Mouse (Mus musculus): ENCODE measurements around the gene Pik3r3.

Gene Pik3r3

DNA sequence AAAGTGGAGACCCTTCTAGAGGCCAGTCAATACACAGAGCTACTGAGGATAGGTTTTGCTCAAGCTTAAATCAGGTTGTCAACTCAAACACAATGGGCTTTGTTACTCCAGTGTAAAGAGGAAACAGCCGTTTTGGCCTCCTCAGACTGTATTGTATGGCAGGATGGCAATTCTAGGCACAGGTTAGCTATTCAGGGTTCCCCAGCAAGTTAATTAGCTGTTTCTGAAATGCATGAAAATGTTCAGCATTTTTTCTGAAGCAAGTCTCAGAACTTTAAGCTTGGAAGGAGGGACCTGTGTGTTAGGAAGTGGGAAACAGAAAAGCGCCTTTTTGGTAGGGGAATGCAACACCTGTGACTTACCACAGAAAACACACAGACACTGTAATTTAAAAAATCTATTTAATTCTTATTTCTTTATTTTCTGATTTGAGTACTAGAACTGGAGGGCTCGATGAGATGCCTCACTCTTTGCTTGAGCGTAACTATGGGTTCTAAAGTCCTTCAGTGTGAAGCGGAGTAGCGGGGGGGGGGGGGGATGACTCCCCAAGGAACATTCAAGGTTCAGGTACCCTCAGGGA lies 1.3 kb upstream of the Pik3r3 start:
- DNase-seq (ENCODE audit: low read depth) = no peak

DNA sequence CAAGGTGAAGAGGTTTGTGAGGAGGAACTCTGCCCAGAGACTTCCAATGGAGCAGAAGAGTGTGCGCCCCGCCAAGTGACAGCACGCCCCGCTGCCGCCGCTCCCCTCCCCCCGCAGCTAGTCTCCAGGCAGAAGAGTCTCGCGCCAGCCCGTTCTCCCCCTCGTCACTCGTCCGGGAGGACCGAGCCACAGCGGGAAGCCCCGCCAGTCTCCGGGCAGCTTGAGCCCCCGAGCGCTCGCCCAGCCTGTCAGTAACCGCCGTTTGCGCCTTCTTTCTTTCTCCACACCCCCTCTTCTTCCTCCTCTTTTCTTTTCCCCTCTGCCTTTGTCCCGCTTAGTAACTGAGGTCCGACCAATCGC lies 658 bp upstream of the Pik3r3 start:
- no peak for DNase-seq (ENCODE audit: low read depth)

DNA sequence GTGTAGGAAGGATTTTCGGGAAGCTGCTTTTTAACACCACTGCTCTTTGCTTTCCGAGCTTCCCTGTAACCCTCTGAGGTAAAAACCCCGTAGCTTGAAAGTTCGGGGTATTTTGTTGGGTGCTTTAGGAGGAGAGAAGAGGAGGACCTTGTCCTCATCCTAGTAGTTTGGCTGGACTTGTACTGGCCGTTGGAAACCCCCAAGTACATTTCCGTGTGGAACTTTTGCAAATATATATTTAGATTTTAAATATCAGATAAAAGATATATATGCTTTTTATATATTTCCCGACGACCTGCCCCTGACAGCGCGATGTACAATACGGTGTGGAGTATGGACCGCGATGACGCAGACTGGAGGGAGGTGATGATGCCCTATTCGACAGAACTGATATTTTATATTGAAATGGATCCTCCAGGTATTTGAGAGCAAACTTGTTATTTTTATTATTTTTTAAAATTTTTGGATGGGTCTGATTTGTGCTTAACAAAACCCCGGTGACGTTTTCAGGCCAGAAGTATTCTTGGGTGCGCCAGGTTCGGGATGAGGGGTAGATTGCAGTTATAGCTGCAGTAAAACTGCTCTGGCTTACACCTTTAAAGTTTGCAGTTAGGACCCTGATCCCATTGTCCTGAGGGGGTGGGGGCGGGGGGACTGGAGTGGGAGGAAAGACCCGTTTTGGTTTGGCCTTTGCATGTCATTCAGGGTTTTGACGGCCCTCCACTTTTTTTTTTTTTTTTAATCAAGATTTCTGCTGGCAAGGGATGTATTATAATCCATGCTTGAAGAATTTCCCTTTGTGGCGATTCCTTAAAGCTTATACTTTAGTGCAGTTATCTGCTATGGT lies 801 bp downstream of the Pik3r3 start:
- peak; percentile 15 for DNase-seq (ENCODE audit: low read depth)

DNA sequence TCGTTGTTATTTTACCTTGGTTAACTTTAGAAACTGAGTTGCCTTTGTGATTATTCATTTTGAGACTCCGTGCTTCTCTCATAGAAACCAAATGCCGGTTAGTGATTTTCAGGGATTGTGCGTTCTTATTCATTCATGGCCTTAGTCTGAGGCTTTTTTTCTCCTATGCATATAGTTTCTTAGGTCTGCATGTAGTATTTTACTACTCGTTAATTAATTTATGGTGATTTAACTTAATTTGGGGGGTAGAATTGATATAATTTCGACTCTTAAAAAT lies 1.4 kb downstream of the Pik3r3 start:
- DNase-seq (ENCODE audit: low read depth) = no peak

DNA sequence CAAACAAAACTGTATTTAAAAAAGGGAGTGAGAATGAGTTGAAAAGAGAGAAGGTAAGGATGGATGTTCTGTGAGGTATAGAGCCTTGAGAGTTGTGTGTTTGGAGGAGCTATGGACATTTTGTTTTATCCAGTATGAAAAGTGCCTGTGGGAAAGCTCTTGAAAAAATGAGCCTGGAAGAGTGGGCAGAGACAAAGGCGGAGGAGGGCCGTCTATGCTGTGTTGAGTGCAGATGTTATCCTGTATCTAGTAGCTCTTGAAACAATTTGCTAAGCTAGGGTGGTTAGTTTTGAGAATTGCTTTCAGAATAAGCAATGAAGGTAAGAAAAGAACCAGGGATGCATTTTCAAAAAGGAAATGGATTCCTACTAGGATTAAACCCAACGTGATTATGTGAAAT lies 22.0 kb downstream of the Pik3r3 start:
- no peak for DNase-seq (ENCODE audit: low read depth)

DNA sequence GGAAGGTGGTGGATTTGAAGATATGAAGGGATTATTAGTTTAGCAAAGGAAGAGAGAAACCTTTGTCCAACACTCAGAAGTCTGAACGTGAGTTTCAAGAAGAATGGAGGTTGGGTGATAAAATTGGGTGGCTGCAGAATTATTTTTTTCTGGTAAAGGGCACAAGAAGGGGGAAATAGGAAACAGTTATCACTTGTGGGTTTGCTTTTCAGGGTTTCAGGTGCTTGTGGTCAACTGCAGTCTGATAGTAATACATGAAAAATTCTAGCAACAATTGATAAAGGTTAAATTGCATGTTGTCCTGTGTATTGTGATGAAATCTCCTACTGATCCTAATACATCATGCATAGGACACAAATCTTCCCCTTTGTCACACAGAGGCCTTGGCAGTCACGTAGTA lies 22.8 kb downstream of the Pik3r3 start:
- no peak for DNase-seq (ENCODE audit: low read depth)

DNA sequence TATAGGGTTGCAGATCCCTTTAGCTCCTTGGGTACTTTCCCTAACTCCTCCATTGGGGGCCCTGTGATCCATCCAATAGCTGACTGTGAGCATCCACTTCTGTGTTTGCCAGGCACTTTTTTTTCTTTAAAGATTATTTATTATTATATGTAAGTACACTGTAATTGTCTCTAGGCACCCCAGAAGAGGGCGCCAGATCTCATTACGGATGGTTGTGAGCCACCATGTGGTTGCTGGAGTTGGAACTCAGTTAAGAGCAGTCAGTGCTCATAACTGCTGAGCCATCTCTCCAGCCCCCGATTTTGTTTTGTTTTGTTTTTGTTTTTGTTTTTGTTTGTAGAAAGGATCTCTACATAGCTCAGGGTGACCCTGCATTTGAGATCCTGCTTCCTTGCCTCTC lies 24.5 kb downstream of the Pik3r3 start:
- DNase-seq (ENCODE audit: low read depth) = peak; percentile 39

DNA sequence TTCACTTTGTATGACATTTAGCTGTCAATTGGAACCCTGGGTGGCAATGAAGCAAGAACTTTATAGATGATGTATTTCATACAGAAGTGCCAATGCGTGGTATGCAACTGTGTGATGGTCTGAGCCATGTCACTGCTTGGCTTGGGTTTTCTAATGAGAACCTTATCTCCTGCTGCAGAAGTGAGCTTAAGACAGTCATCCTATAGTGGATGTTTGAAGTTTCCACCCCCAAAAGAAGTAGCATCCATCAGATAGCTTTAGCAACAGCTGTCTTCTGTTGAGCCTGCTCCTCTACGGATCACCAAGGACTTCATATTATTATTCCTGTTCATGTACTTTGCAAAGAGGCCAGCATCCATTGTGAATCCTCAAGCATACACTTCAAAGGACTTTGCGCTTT lies 28.6 kb downstream of the Pik3r3 start:
- peak; percentile 24 for DNase-seq (ENCODE audit: low read depth)

DNA sequence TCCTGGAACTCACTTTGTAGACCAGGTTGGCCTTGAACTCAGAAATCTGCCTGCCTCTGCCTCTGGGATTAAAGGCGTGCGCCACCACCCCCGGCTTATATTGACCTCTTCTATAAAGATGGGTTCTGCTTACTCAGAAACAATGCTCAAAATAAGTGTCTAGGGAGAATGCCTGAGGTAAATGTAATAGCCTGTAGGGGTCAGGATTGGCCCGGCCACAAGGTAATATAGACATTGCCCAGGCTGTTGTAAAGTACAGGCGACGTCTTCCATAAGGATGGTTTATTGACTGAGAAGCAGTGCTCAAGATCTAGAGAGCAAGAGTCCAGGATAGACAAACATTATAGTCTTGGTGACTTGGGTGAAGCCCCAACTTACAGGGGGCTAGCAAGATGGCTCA lies 46.8 kb downstream of the Pik3r3 start:
- DNase-seq (ENCODE audit: low read depth) = no peak

DNA sequence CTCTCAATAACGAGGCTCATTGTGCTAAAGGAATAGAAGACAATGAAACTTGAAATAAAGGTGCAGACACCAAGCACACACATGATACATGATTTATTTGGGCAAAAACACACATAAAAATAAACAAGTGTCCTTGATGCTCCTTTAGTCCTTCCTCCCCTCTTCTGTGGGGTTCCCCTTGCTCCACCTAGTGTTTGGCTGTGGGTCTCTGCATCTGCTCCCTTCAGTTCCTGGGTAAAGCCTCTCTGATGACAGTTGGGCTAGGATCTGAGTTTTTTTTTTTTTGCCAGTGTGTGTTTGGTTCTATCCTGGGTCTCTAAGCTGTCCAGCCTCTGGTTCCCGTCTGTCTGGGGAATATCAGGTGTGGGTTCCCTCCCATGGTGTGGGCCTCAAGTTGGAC lies 60.8 kb downstream of the Pik3r3 start:
- DNase-seq (ENCODE audit: low read depth) = no peak

DNA sequence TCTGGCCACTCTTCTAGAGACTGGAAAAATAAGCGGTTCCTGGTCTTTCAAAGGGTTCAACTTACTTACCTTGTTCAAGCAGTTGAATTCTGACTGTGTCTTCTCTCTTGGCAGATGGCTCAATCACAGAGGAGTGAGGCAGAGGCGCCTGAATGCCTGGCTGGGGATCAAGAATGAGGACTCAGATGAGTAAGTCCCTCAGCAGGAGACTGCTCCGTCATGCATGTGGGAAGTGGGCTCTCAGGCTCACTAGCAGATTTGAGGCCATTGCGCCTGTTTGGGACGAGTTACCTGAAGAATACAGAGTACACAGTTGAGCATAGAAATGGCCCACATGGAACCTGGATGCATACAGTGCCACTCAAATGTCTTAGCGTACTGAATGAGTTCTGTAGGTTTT lies 70.1 kb downstream of the Pik3r3 start:
- no peak for DNase-seq (ENCODE audit: low read depth)

DNA sequence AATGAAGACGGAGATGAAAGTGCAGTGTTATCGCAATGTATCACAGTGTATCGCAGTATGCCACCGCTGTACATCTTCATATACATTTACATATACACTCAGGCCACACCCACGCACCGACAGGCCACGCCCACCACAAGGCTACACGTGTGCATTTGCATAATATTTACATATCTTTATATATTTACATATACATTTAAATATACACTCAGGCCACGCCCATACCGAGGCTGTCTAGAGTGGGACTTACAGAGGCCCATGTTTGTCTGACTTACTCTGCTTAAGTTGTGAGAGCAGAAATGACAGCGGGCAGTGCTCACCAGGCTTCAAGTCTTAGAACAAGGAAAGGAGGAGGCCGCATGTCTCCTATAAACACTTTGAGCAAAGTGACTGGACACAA lies 71.9 kb downstream of the Pik3r3 start:
- DNase-seq (ENCODE audit: low read depth) = peak; percentile 54

DNA sequence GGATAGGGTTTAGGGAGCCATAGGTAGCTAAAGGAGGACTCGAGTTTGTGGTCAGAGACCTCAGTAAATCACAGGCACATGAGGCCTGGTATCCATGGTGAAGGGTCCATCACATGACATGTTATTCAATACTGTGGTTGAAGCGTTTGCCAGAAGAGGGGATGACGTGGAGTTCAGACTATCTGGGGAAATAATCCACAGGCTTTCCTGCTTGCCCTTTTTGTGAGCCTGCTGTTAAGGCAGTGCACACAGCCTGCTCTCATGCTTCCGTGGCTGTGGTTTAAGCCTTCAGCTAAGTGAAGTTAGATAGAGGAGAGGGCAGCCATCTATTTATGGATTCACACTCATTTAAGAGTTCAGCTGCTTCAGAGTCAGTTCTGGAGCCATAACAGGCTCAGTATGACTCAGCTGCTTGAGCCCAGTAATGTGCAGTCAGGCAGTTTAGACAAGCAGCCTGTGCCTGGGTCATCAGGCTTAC lies 79.5 kb downstream of the Pik3r3 start:
- no peak for DNase-seq (ENCODE audit: low read depth)

DNA sequence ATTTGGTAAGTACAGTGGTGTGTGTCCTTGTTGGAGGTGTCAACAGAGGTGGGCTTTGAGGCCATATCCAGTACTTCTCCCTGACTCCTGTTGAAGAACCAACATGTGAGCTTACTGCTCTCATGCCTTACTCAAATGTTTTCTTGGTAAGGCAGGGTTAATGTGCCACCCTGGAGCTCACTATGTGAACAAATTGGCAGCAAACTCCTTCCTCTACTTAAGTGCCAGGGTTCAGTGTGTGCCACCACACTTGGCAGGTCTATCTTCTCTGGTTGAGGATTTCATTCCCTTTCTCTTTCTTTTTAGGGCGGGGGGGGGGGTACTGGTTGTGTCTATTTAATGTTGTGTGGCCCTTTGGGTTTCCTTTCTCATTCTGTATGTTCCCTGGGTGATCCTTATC lies 83.1 kb downstream of the Pik3r3 start:
- DNase-seq (ENCODE audit: low read depth) = no peak

DNA sequence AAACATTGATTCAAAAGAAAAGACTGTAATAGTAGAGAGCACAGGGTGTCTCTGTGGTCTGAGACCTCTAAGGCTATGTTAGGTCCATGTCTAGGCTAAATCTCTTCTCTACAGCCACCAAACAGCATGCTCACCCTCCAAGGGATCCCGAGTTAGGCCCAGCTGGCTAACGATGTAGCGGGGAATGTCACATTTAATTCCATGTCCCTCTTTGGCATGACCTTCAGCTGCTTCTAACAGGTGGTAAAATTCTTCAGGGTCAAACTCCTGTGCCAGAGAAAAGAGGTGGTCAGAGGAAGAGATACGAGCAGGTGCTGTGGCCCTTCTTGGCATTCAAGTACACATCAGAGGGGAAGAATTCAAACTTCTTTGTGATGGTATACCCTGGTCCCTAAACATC lies 96.2 kb downstream of the Pik3r3 start:
- DNase-seq (ENCODE audit: low read depth) = no peak

DNA sequence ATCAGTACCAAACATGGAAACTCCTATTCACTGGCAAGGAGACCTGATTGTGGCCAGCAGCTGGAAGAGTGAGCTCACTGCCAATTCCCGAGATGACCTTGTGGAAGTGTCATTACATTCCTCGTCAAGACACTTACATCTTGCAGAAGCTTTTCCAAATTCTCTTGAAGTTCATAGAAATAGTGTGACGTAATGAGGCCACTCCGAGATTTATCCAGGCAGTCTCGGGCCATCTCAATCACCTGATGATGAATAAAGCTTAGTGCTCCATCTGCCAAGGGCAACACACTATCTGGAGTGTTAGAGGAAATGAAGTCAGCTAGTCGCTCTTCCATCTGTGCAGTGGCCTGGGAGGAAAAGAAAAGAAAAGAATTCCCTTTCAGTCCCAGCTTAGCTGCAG lies 100.7 kb downstream of the Pik3r3 start:
- no peak for DNase-seq (ENCODE audit: low read depth)

DNA sequence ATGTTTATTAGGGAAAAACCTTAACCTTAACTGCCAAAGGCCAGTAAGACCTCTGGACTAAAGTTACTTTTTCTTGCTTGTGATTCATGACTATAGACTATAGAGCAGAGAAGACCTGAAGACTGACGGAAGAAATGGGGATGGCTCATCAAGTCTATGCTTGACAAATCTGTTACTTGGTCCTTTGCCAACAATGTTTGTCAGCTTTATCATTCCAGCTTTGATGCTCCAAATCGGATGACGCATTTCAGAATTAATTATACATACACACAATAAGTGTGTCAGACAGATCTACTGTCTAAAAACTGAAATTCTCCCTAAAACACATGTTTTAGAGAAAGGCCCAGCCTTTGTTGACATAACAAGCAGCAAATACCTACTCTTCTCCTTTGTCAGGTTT lies 107.8 kb downstream of the Pik3r3 start:
- DNase-seq (ENCODE audit: low read depth) = no peak

DNA sequence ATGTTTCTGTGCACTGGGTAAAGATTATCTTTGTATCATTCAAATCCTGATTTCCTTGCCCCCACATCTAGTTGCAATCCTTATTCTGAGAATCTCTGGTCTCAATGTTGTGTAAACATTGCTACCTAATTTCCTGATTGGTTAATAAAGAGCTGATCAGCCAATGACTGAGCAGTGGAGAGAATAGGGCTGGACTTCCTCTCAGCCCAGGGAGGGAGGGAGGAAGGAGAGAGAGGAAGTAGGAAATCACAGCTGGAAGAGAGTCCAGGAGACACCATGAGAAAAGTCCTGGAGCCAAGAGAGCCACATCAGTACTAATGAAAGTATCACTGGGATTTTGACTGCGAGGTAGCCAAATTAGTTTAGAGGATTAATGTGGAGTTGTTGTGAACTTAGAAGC lies 114.9 kb downstream of the Pik3r3 start:
- no peak for DNase-seq (ENCODE audit: low read depth)

DNA sequence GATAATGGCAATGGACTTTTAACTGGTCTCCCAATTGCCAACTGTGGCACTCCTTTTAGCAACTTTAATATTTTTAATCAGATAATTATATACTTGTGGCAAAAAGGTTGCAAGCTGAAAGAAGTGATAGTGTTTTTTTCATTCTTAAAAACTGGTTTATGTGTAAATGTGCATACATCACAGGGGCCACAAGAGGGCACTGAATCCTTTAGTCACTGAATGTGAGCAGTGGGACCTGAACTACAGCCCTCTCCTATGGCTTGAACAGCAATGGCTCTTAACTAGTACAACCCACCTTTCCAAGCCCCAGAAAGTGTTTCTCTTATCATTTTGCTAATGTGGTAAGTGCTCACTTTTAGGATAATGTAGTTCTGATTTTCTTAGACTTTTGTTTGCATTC lies 120.7 kb downstream of the Pik3r3 start:
- peak; percentile 34 for DNase-seq (ENCODE audit: low read depth)

DNA sequence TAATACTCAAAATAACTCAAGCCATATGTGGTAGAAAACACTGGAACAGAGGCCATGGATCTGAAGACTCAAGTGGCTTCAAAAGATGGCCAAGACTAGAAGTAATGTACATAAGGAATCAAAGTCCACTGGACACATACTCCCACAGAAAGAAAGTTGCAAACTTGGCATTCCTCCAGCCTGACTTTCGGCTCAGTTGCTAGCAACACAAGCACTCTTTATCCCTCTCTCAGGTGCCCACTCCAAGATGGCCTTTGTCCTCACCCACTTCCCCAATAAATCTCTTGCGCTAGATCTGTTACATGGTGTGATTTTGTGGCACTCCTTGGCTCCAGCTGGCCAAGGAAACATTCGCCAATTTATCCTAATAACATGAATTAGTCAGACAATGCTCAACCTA lies 131.1 kb downstream of the Pik3r3 start:
- DNase-seq (ENCODE audit: low read depth) = no peak
